Mouse (Mus musculus) inflammation-experienced regulatory T-cells, adult 6 months (primary cell): ENCODE data around the gene Polr2b. TPM values are rescaled to one million over a fixed set of nuclear protein-coding genes. Genes with fewer than 3 reads are reported as not detected.

Experiments used
- ATAC-seq: one replicate; pipeline ENCODE4 v1.8.0; 2017
- polyA plus RNA-seq, 3 experiments: library from polyadenylated mRNA; unstranded; fragments of 100-300 nt; shearing (Covaris generic); gene quantifications; one replicate each; pipeline ENCODE4 v1.2.1; 2017

The Polr2b gene
- polyA plus RNA-seq, 3 experiments from 2014 or later, result 51.5 to 53.3 (median 51.6) TPM

GRCm38 (mm10) chr5:77388359-77388758, 78.4 kb downstream of the Polr2b start:
- no peak for ATAC-seq

GRCm38 (mm10) chr5:77390272-77390671, 80.3 kb downstream of the Polr2b start:
- ATAC-seq, result no peak

GRCm38 (mm10) chr5:77393094-77393619, 83.2 kb downstream of the Polr2b start:
- no peak for ATAC-seq

GRCm38 (mm10) chr5:77393990-77394618, 84.2 kb downstream of the Polr2b start:
- no peak for ATAC-seq

GRCm38 (mm10) chr5:77398285-77399057, 88.5 kb downstream of the Polr2b start:
- ATAC-seq, result no peak

Other genes with a start within 250 kb of the Polr2b start
- gene Hopx, start 195.0 kb upstream of the Polr2b start, polyA plus RNA-seq, result 10 to 100 TPM; 13.8 to 24.5 (median 15.9) TPM
- gene Spink2, start 98.7 kb upstream of the Polr2b start, polyA plus RNA-seq, result under 1 TPM in 1 of 3 experiments, not detected in 2; 0.63 TPM
- gene Rest, start 44.7 kb upstream of the Polr2b start, polyA plus RNA-seq, result 10 to 100 TPM; 11.8 to 18.0 (median 17.7) TPM
- gene Noa1, start 63 bp upstream of the Polr2b start, polyA plus RNA-seq, result 1 to 10 TPM; 4.3 to 6.2 (median 4.8) TPM
- under 1 TPM in 2 of 3 experiments, not detected in 1; 0.32 to 0.83 TPM for gene Igfbp7, start 97.9 kb downstream of the Polr2b start, polyA plus RNA-seq